Mouse (Mus musculus): ENCODE measurements around the gene Lhcgr.

- TF ChIP-seq CTCF (IDR thresholded peaks at IDR 0.05; ENCODE audit: borderline replicate concordance, extremely low read depth, insufficient read depth, insufficient read length): no peak
- TF ChIP-seq POLR2A (IDR thresholded peaks at IDR 0.05; ENCODE audit: borderline replicate concordance, extremely low read depth, insufficient read depth, insufficient read length, poor library complexity, severe bottlenecking): no peak
Observed at GRCm38 (mm10) chr17:88786385-88786784, 5.4 kb downstream of the Lhcgr start.

All from brain, embryonic 14.5 days (tissue).